Mouse (Mus musculus) E14TG2a.4 (cell line): ENCODE results near the gene Zfp108.

ENCODE experiments used
- H3K27me3 ChIP-seq: 2 replicates; pipeline ENCODE4 v1.6.1; 2014; ENCODE audit warnings: low read length, control low read depth; ENCODE audit not compliant: insufficient read depth
- H3K36me3 ChIP-seq: 2 replicates; pipeline ENCODE4 v1.6.1; 2014; ENCODE audit warnings: low read length, control low read depth; ENCODE audit not compliant: insufficient read depth
- H3K4me1 ChIP-seq: replicated peaks from 2 replicates; pipeline ENCODE4 v1.6.1; 2014; ENCODE audit warnings: low read depth, low read length, control low read depth
- H3K4me3 ChIP-seq: replicated peaks from 2 replicates; pipeline ENCODE4 v1.5.1; 2014; ENCODE audit warnings: mild to moderate bottlenecking, low read length
- H3K9me3 ChIP-seq: 2 replicates; pipeline ENCODE4 v1.6.1; 2014; ENCODE audit warnings: low read length, control low read depth
- CTCF ChIP-seq: conservative IDR thresholded peaks from 2 replicates; pipeline ENCODE4 v1.5.1; 2014; ENCODE audit warnings: low read length
- NANOG ChIP-seq: IDR thresholded peaks from 2 replicates; pipeline ENCODE4 v1.6.1; 2014; ENCODE audit warnings: borderline replicate concordance, low read length, mixed read lengths
- POU5F1 ChIP-seq: IDR thresholded peaks from 2 replicates; pipeline ENCODE4 v1.6.1; 2014; ENCODE audit warnings: low read length, borderline replicate concordance

The Zfp108 gene

DNA sequence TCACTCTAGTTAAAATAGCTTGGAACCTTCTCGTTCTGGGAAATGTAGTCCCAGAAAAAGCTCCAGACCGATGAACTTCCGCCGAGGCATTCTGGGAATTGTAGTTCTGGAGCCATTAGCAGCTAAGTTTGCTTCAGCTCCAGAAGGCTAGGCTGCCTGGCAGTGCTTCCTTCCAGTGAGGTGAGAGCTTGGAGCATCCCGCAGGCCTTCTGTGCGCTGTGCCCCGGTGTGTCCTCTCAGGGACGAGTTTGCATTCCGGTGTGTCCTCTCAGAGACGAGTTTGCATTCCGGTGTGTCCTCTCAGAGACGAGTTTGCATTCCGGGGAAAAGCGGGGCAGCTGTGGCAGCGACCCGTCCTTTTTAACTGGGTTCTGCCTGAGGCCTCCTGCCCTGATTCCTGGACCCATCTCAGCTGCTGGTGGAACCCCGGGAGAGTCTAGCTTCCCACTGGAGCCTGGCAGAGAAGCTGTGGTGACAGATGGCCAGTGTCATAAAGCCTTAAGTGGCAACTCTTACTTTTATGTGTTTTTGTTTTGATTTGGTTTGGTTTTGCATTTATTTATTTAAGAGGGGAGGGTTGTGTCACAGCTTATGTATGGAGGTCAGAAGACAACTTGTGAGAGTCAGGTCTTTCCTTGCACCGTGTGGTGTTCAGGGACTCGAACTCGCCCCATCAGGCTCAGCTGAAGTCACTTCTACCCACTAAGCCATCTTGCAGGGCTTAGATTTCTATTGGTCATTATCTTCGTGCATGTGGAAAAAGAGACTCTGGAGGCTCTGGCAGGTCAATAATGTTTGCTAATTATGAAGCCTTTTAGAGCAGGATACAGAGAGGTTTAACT, at the start of gene Zfp108:
Gene Zfp108 (plus strand): TSS at position 162 of the 842 bp plus-strand sequence.
- Histone ChIP-seq H3K27me3 (0 out of 2 replicates have a peak, but pooled peaks cover 6% of the 10 kb centered on the region), H3K4me3 (peak within 1 kb of the TSS; percentile 75), H3K4me1 (peaks cover 20% of the 10 kb centered on the region), H3K36me3 (no peaks in the 10 kb centered on the region; the same call in 1 of the 2 replicates), H3K9me3 (peaks cover 14% of the 10 kb centered on the region)
- no peak for TF ChIP-seq NANOG
- no peak for TF ChIP-seq POU5F1
- TF ChIP-seq CTCF: no peak

DNA sequence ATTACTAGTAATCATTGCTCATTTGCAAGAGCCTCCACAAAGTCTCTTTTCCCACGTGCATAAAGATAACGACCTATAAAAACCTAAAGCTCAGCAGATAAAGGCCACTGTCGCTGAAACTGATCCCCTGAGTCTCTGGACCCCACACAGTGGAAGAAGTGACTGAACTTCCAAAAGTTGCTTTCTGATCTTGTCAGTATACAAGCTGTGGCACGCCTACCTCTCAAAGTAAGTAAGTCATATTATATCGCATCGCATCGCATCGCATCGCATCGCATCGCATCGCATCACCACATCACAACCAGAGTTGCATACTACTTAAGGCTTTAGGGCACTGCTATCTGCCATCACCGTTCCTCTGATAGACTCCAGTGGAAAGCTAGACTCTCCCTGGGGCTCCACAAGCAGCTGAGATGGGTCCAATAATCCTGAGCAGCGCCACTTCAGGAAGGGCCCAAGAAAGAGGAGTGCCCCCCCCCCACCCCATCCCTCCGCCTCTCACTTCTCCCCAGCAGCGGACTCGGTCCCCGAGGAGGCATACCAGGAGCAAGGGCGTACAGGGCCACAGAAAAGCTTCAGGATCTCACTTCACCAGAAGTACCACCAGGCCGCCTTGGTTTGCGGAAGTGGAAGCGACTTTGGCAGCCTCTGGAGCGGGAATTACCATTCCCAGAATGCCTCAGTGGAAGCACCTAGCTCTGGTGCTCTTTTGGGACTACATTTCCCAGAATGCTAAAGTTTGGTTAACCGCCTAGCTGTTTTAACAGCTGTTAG, 46.9 kb upstream of the Zfp108 start:
- H3K4me3 ChIP-seq: peak overlapping the region; percentile 84
- TF ChIP-seq CTCF (no peak), NANOG (no peak), POU5F1 (no peak)
- H3K27me3 ChIP-seq: no peaks in the 10 kb centered on the region
- H3K9me3 ChIP-seq: no peaks in the 10 kb centered on the region
- peaks cover 12% of the 10 kb centered on the region for H3K4me1 ChIP-seq
- peaks cover 28% of the 10 kb centered on the region for H3K36me3 ChIP-seq

DNA sequence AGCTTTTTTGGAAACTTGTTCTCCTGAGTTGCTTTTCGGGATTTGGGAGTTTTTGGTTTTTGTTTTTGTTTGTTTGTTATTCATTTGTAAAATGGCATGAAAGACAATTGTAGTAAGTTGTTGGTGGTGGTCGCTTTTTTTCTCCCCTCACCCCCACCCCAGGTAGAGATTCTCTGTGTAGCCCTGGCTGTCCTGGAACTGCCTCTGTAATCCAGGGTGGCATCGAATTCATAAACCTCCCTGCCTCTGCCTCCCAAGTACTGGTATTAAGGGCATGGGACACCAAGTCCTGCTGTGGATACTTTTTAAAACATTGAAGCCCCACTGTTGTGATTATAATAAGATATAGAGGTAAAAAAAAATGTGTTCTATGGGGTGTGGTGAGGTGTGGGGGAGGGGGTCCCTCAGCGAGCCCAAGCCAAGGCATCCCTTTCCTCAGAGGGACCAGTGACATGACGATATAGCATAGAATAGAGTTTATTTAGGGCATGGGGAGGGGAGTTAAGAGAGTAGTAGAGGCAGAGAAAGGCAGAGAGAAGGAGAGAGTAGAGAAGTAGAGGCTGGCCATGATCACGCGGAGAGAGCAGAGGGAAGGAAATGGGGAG, 46.2 kb upstream of the Zfp108 start:
- TF ChIP-seq POU5F1: no peak
- TF ChIP-seq NANOG: no peak
- TF ChIP-seq CTCF: no peak
- peak overlapping the region; percentile 84; the same call in 1 of the 2 replicates for H3K4me3 ChIP-seq
- H3K4me1 ChIP-seq: peaks cover 12% of the 10 kb centered on the region
- no peaks in the 10 kb centered on the region for H3K9me3 ChIP-seq
- no peaks in the 10 kb centered on the region for H3K27me3 ChIP-seq
- peaks cover 24% of the 10 kb centered on the region for H3K36me3 ChIP-seq

DNA sequence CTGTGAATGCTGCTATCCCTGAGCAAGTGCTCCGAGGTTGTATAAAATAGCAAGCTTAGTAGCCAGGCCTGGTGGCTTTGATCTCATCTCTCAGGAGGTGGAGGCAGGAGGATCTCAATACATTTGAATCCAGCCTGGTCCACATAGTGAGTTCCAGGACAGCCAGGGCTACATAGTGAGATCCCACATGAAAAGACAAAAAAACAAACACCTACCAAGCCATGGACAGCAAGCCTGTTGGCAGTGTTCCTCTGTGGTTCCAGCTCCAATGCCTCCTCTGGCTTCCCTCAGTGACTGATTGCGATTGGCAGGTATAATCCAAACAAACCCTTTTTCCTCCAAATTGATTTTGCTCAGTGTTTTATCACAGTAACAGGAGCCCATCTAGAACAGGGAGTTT, 44.3 kb upstream of the Zfp108 start:
- Histone ChIP-seq H3K27me3 (no peaks in the 10 kb centered on the region), H3K9me3 (no peaks in the 10 kb centered on the region), H3K4me3 (no peak overlapping the region), H3K4me1 (peaks cover 12% of the 10 kb centered on the region), H3K36me3 (peaks cover 9% of the 10 kb centered on the region)
- TF ChIP-seq CTCF (no peak), NANOG (no peak), POU5F1 (no peak)

DNA sequence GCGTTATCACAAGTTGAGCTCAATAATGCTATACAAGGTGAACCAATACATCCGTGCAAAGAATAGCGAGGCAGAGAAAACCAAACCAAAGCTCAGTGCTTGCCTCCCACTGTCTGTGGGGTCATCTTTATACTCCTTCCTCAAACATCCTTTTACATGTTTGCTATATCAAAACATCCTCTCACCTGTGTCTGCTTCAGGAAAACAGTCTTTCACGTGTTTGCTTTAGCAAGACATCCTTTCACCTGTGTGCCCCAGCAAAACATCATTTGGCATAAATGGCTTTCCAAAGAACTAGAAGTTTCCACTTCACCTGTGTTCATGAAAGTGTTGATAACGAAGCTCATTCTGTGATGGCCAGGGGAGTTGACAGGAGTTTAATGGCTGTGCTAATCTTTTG, 43.3 kb upstream of the Zfp108 start, which contains the start of gene Zfp111:
Gene Zfp111 (minus strand): TSS at position 101 of the 400 bp plus-strand sequence.
- Histone ChIP-seq H3K9me3 (no peaks in the 10 kb centered on the region), H3K27me3 (no peaks in the 10 kb centered on the region), H3K36me3 (0 out of 2 replicates have a peak, but pooled peaks cover under 1% of the 10 kb centered on the region), H3K4me1 (peaks cover 12% of the 10 kb centered on the region), H3K4me3 (no peak within 1 kb of the TSS)
- TF ChIP-seq POU5F1 (no peak), NANOG (no peak), CTCF (no peak)

DNA sequence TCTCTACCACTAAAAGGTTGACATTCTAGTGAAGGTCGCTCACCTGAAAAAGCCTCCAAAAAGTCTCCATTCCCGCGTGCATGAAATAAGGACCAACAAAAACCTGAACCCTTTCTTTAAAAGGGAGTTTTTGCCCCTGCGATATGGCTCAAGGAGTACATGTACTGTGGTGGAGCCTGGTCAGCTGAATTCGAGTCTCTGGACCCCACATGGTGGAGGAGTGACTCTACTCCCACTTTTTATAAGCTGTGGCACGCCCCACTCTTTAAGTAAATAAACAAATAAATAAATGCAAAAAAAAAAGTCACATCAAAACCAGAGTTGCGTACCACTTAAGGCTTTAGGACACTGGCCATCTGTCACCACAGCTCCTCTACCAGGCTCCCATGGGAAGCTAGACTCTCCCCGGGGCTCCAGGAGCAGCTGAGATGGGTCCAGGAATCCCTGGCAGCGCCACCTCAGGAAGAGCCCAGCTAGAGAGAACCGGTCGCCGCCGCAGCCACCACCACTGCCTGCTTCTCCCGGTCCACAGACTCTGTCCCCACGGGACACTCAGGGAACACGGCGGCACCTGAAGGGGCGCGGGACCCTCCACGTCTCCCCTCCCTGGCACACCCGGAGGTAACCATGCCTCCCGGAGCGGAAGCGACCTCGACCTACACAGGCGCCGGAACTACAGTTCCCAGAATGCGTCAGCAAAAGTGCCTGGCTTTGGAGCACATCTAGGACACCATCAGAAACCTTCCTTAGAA, 17.4 kb upstream of the Zfp108 start, which contains the start of gene Zfp109:
Gene Zfp109 (minus strand): TSS at position 521 of the 752 bp plus-strand sequence.
- peaks cover 9% of the 10 kb centered on the region for H3K27me3 ChIP-seq
- no peaks in the 10 kb centered on the region for H3K9me3 ChIP-seq
- H3K4me1 ChIP-seq: peaks cover 8% of the 10 kb centered on the region
- peak within 1 kb of the TSS; percentile 87 for H3K4me3 ChIP-seq
- TF ChIP-seq NANOG: no peak
- TF ChIP-seq CTCF: no peak
- TF ChIP-seq POU5F1: no peak
- peaks cover 13% of the 10 kb centered on the region for H3K36me3 ChIP-seq

GRCm38 (mm10) chr7:24253779-24254615, 597 bp upstream of the Zfp108 start:
- no peak for TF ChIP-seq NANOG
- TF ChIP-seq CTCF: no peak
- no peak for TF ChIP-seq POU5F1
- H3K9me3 ChIP-seq: peaks cover 17% of the 10 kb centered on the region
- 0 out of 2 replicates have a peak, but pooled peaks cover 6% of the 10 kb centered on the region for H3K27me3 ChIP-seq
- no peaks in the 10 kb centered on the region for H3K36me3 ChIP-seq
- peaks cover 20% of the 10 kb centered on the region for H3K4me1 ChIP-seq
- H3K4me3 ChIP-seq: peak overlapping the region; percentile 75
